Mouse (Mus musculus) lung, adult 18-20 months (tissue): ENCODE results near the gene Bbox1.

Experiments used
- DNase-seq, 2 experiments: peaks; one replicate each; pipeline ENCODE4 v3.0.0; 2022; ENCODE audit warnings: mixed read lengths in 2 of 2

Gene Bbox1

GRCm38 (mm10) chr2:110269281-110269680 lies 45.1 kb downstream of the Bbox1 start:
- DNase-seq = peak; percentile 14 to 28

- no peak for DNase-seq
Measured at GRCm38 (mm10) chr2:110232252-110232651, 82.1 kb downstream of the Bbox1 start.

GRCm38 (mm10) chr2:110230753-110231152 lies 83.6 kb downstream of the Bbox1 start:
- no peak for DNase-seq

- peak; percentile 12 to 52 for DNase-seq
Measured at GRCm38 (mm10) chr2:110229143-110230087, 84.9 kb downstream of the Bbox1 start.

GRCm38 (mm10) chr2:110226421-110226820 lies 87.9 kb downstream of the Bbox1 start:
- no peak for DNase-seq

DNA sequence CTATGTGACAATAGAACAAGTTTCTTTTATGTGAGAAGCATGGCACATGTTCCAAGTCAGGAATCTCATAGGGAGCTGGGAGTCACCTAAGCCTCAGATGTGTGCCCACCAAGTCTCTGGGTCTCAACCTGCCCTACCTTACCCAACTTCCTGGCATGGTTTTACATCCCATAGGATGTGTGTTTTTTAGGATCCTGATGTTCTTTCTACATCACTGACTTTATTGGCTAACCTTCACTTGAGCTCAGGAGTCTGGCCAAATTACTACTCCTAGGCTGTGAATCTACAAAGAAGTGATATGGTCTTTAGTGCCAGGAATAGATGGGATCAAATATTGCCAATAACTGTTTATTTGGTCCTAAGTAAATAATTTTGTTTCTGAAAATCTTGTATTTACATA lies 88.4 kb downstream of the Bbox1 start:
- no peak for DNase-seq

- no peak for DNase-seq
Measured at GRCm38 (mm10) chr2:110222793-110223192, 91.6 kb downstream of the Bbox1 start.

DNA sequence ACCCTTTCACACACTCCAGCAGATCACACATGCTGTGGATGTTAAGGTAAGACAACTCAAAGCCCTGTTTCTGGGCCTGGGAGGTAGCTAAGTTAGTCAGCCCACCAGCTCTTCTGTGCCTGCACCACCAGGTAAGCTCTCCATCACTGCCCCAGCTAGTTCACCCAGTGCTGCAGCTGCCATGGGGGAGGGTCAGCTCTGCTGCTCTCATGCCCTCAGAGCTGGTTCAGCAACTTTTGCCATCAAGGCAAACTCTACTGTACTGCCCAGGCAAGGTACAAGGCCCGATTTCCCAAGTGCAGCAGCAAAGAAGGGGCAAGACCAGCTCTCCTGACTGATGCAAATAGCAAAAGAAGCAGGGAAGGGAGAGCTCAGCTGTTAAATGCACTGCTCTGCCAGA lies 93.9 kb downstream of the Bbox1 start:
- no peak for DNase-seq

DNA sequence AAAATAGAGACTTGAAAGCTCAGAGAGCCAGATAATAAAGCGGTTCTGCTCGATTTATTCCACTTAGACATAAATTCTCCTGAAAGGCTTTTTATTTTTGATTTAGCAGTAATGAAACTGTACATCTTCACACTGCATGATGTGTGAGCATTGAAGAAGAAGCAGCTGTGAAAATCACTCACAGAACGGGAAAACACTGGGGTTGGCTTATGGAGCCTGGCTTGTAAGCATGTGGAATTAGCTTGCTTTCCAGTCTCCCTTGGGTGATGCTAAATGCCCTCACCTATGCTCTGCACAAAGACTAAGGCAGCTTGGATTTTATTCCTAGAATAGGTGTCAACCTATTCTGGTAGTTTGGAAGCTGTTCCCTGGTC lies 98.7 kb downstream of the Bbox1 start:
- DNase-seq = no peak

GRCm38 (mm10) chr2:110214991-110215684 lies 99.2 kb downstream of the Bbox1 start:
- DNase-seq = no peak

DNA sequence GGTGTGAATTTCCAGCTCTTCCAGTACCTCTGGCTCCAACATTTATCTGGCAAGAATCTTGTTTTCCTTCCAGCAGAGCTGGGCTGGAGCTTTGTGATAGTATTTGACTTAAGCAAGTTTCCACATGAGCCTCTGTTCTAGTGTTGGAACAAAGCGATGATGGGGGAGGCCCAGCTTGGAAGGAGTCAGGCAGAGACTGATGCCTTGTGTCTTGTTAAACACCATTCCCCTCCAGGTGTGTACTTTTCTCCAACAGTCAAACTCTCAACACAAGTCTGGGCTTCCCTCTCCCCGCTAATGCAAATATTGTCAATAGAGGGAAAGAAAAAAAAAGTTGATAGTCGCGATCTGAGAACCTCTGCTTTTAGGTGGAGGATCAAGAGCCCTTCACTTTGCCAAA lies 100.1 kb downstream of the Bbox1 start:
- DNase-seq = peak; percentile 9 to 41
